ENCODE assay signal across 8 mouse cellular contexts in the genomic region with DNA sequence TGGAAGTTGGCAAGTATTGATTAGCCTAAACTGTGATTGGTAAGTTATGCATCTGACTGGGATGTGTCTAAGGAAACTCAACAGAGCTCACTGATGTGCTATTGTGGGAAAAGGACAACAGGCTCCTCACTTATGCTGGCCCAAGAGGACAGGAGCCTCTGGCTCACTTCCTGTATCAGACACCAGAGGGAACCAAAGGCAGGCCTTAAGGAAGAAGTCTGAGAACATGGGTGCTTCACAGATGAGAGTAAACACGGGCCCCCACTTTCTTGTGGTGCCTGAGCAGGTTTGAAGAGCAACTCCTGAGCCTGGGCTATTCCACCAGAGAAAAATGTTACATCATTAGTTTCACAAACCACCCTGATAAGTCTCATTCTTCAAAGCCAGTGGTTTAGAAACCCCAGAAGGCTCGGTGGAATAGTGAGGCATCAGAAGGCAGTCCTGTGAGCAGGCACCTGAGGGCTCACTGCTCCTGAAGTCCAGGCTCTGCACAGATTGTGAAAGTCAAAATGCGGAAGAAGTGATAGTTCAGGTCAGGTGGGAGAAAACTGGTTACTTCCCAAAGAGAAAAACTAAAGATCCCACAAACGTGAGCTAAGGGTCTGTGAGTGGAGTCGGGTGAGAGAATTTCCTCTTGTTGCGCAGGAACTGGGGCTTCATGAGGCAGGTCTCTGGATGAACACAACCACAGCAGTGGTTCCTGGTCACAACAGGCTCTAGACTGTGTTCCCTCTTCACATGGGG. TPM values are rescaled to one million over a fixed set of nuclear protein-coding genes. Genes with fewer than 3 reads are reported as not detected.
DNase-seq lines count a peak whose midpoint lies in the region; ATAC-seq and TF ChIP-seq lines count a peak whose summit lies in the region.

No protein-coding gene starts in this region.

- DNase-seq in adrenal gland, postnatal 10 days: peak; percentile 24
- no peak for DNase-seq in adrenal gland, adult 18-20 months (ENCODE audit: low spot score in 2 of 2)
- DNase-seq in liver, postnatal 0 days: no peak
- DNase-seq in kidney, postnatal 36 days: peak; percentile 9 to 32
- peak; percentile 76 for DNase-seq in thymus, postnatal 0 days (ENCODE audit: low spot score)
- no peak for DNase-seq in forebrain, postnatal 0 days

- peak; percentile 54; the same call in 1 of the 2 replicates for ATAC-seq in liver, postnatal 0 days
- no peak for ATAC-seq in liver, embryonic 12.5 days
- no peak for ATAC-seq in hindbrain, embryonic 13.5 days (ENCODE audit: low FRiP score)
- no peak for ATAC-seq in forebrain, postnatal 0 days

- H3K4me1 ChIP-seq in liver, postnatal 0 days (ENCODE audit: insufficient read depth): 0 out of 2 replicates have a peak, but pooled peaks cover 2% of the 10 kb centered on the region
- 0 out of 2 replicates have a peak, but pooled peaks cover 4% of the 10 kb centered on the region for H3K4me1 ChIP-seq in liver, embryonic 12.5 days
- no peaks in the 10 kb centered on the region for H3K4me1 ChIP-seq in hindbrain, embryonic 13.5 days (replicated peaks)
- H3K4me1 ChIP-seq in forebrain, postnatal 0 days (ENCODE audit: insufficient read depth): no peaks in the 10 kb centered on the region

- no peaks in the 10 kb centered on the region for H3K9me3 ChIP-seq in liver, postnatal 0 days (ENCODE audit: low read length)
- H3K9me3 ChIP-seq in liver, embryonic 12.5 days (replicated peaks): no peaks in the 10 kb centered on the region
- peaks cover 3% of the 10 kb centered on the region; the same call in 1 of the 2 replicates for H3K9me3 ChIP-seq in hindbrain, embryonic 13.5 days
- no peaks in the 10 kb centered on the region for H3K9me3 ChIP-seq in forebrain, postnatal 0 days (ENCODE audit: low read length)

- TF ChIP-seq CTCF in liver, postnatal 0 days (IDR thresholded peaks at IDR 0.05; ENCODE audit: low read depth): peak; percentile 61
- TF ChIP-seq CTCF in forebrain, postnatal 0 days (IDR thresholded peaks at IDR 0.05; ENCODE audit: low read depth): no peak; the same call in 1 of the 2 replicates

- H3K4me3 ChIP-seq in liver, postnatal 0 days (ENCODE audit: low read depth, low read length): no peak overlapping the region
- no peak overlapping the region for H3K4me3 ChIP-seq in liver, embryonic 12.5 days
- H3K4me3 ChIP-seq in hindbrain, embryonic 13.5 days: no peak overlapping the region
- H3K4me3 ChIP-seq in forebrain, postnatal 0 days (ENCODE audit: low read depth, low read length): no peak overlapping the region

- H3K27me3 ChIP-seq in liver, postnatal 0 days (ENCODE audit: insufficient read depth, low read length): no peaks in the 10 kb centered on the region
- H3K27me3 ChIP-seq in liver, embryonic 12.5 days (replicated peaks): no peaks in the 10 kb centered on the region
- no peaks in the 10 kb centered on the region for H3K27me3 ChIP-seq in hindbrain, embryonic 13.5 days
- H3K27me3 ChIP-seq in forebrain, postnatal 0 days (ENCODE audit: insufficient read depth, low read length): no peaks in the 10 kb centered on the region

- no peak for TF ChIP-seq EP300 in liver, postnatal 0 days (IDR thresholded peaks at IDR 0.05; ENCODE audit: low read depth)

- no peaks in the 10 kb centered on the region for H3K36me3 ChIP-seq in liver, postnatal 0 days (replicated peaks; ENCODE audit: insufficient read depth, low read length)
- no peaks in the 10 kb centered on the region for H3K36me3 ChIP-seq in liver, embryonic 12.5 days
- no peaks in the 10 kb centered on the region for H3K36me3 ChIP-seq in hindbrain, embryonic 13.5 days
- H3K36me3 ChIP-seq in forebrain, postnatal 0 days (ENCODE audit: insufficient read depth): no peaks in the 10 kb centered on the region

- H3K27ac ChIP-seq in liver, postnatal 0 days (ENCODE audit: low read depth): 0 out of 2 replicates have a peak overlapping the region, but pooled peaks have one; percentile 11
- H3K27ac ChIP-seq in liver, embryonic 12.5 days: no peak overlapping the region
- H3K27ac ChIP-seq in hindbrain, embryonic 13.5 days: no peak overlapping the region
- no peak overlapping the region for H3K27ac ChIP-seq in forebrain, postnatal 0 days (ENCODE audit: low read depth, low read length)

- no peak overlapping the region for H3K9ac ChIP-seq in liver, postnatal 0 days (replicated peaks)
- H3K9ac ChIP-seq in liver, embryonic 12.5 days: no peak overlapping the region
- no peak overlapping the region for H3K9ac ChIP-seq in hindbrain, embryonic 13.5 days
- H3K9ac ChIP-seq in forebrain, postnatal 0 days: no peak overlapping the region

- WGBS in liver, postnatal 0 days (ENCODE audit: insufficient replicate concordance): 41% methylated on average over 6 of the region's 6 CpGs
- 51% methylated on average over 6 of the region's 6 CpGs for WGBS in liver, embryonic 12.5 days (ENCODE audit: insufficient replicate concordance)
- 91% methylated on average over 6 of the region's 6 CpGs for WGBS in hindbrain, embryonic 13.5 days
- WGBS in forebrain, postnatal 0 days: 92% methylated on average over 6 of the region's 6 CpGs

- H3K4me2 ChIP-seq in liver, postnatal 0 days (ENCODE audit: low read depth, low read length): no peak overlapping the region
- H3K4me2 ChIP-seq in liver, embryonic 12.5 days: no peak overlapping the region
- H3K4me2 ChIP-seq in hindbrain, embryonic 13.5 days: no peak overlapping the region
- H3K4me2 ChIP-seq in forebrain, postnatal 0 days (ENCODE audit: low read depth): no peak overlapping the region

RNA-seq across cellular contexts. Expression of gene Il12a, which starts 43.9 kb away (rescaled TPM):
- under 1 TPM; 0.70 to 0.90 TPM for total RNA-seq in adrenal gland, postnatal 10 days (2021)
- total RNA-seq in adrenal gland, adult 18-20 months (2021): under 1 TPM; 0.35 to 0.40 TPM
- polyA plus RNA-seq in liver, postnatal 0 days (2015; fragmentation: Nextera tagmentation; extraction: Ambion mirVana): 3.1 and 3.2 TPM in 2 replicates
- 4.3 and 4.5 TPM in 2 replicates for polyA plus RNA-seq in liver, embryonic 12.5 days (2016; fragmentation: Nextera tagmentation; extraction: Ambion mirVana)
- 3.0 TPM in 2 replicates for polyA plus RNA-seq in thymus, postnatal 0 days (2015; fragmentation: Nextera tagmentation; extraction: Ambion mirVana)
- not detected in 2 replicates for polyA plus RNA-seq in hindbrain, embryonic 13.5 days (2015; fragmentation: Nextera tagmentation; extraction: Ambion mirVana)
- total RNA-seq in forebrain, postnatal 0 days (2014; rRNA removed): 0.23 TPM in 1 of 2 replicates, not detected in the other
- polyA plus RNA-seq in forebrain, postnatal 0 days (2015; fragmentation: Nextera tagmentation; extraction: Ambion mirVana): 0.40 TPM in 1 of 2 replicates, not detected in the other

Comparison
In these comparisons a context has a peak if more than half of its experiments do, and no peak if none do; other contexts are left out.
1. DNase-seq: peak in adrenal gland, postnatal 10 days (single experiment), kidney, postnatal 36 days (2 of 2) and thymus, postnatal 0 days (single experiment); none in adrenal gland, adult 18-20 months (0 of 2), liver, postnatal 0 days (single experiment) and forebrain, postnatal 0 days (single experiment).